In genomic region chr8:84661458-84661871, GRCm38 (mm10) we compare ENCODE assay signal across 8 mouse cellular contexts. TPM values are rescaled to one million over a fixed set of nuclear protein-coding genes. Genes with fewer than 3 reads are reported as not detected.
DNase-seq lines count a peak whose midpoint lies in the region; ATAC-seq lines count a peak whose summit lies in the region.

No protein-coding gene starts in this region.

- peak; percentile 44 for ATAC-seq in intestine, embryonic 15.5 days
- peak; percentile 61 for ATAC-seq in liver, embryonic 12.5 days
- peak; percentile 65 for ATAC-seq in monocyte, adult 5-6 weeks (replicated peaks; ENCODE audit: insufficient number of reproducible peaks, low FRiP score, low TSS enrichment, poor library complexity, severe bottlenecking)
- ATAC-seq in stomach, embryonic 16.5 days (ENCODE audit: insufficient read depth, low FRiP score): peak; percentile 61

- peak overlapping the region; percentile 94 for H3K27ac ChIP-seq in intestine, embryonic 15.5 days
- H3K27ac ChIP-seq in liver, embryonic 12.5 days: peak overlapping the region; percentile 98
- H3K27ac ChIP-seq in stomach, embryonic 16.5 days (ENCODE audit: low read length): peak overlapping the region; percentile 99

- under 1% methylated on average over 24 of the region's 24 CpGs for WGBS in intestine, embryonic 15.5 days
- WGBS in liver, embryonic 12.5 days (ENCODE audit: insufficient replicate concordance): 0% methylated on average over 24 of the region's 24 CpGs
- under 1% methylated on average over 24 of the region's 24 CpGs for WGBS in stomach, embryonic 16.5 days

- H3K4me1 ChIP-seq in intestine, embryonic 15.5 days (replicated peaks): peaks cover 30% of the 10 kb centered on the region
- peaks cover 78% of the 10 kb centered on the region for H3K4me1 ChIP-seq in liver, embryonic 12.5 days
- H3K4me1 ChIP-seq in stomach, embryonic 16.5 days (ENCODE audit: control insufficient read depth, insufficient read depth, low read length): peaks cover 33% of the 10 kb centered on the region

- H3K9me3 ChIP-seq in intestine, embryonic 15.5 days: no peaks in the 10 kb centered on the region
- no peaks in the 10 kb centered on the region for H3K9me3 ChIP-seq in liver, embryonic 12.5 days (replicated peaks)
- no peaks in the 10 kb centered on the region for H3K9me3 ChIP-seq in stomach, embryonic 16.5 days (replicated peaks; ENCODE audit: control insufficient read depth, low read length)

- H3K36me3 ChIP-seq in intestine, embryonic 15.5 days: no peaks in the 10 kb centered on the region
- H3K36me3 ChIP-seq in liver, embryonic 12.5 days: no peaks in the 10 kb centered on the region
- H3K36me3 ChIP-seq in stomach, embryonic 16.5 days (ENCODE audit: control insufficient read depth, insufficient read depth, low read length): no peaks in the 10 kb centered on the region

- peak overlapping the region; percentile 84 for H3K4me2 ChIP-seq in intestine, embryonic 15.5 days (replicated peaks)
- peak overlapping the region; percentile 98 for H3K4me2 ChIP-seq in liver, embryonic 12.5 days
- peak overlapping the region; percentile 78 for H3K4me2 ChIP-seq in stomach, embryonic 16.5 days (ENCODE audit: low read depth, low read length)

- DNase-seq in 3134 (ENCODE audit: extremely low read depth, insufficient read length, low spot score) (peak; percentile 91), ZHBTc4 (ENCODE audit: low read depth, low spot score) (peak; percentile 86)
- DNase-seq in embryo, embryonic 10 days (ENCODE audit: low spot score): peak; percentile 64
- DNase-seq in gastrocnemius, postnatal 4 days (ENCODE audit: low spot score in 2 of 2): peak; percentile 60 to 84

- peak overlapping the region; percentile 89 for H3K9ac ChIP-seq in intestine, embryonic 15.5 days
- peak overlapping the region; percentile 92 for H3K9ac ChIP-seq in liver, embryonic 12.5 days
- H3K9ac ChIP-seq in stomach, embryonic 16.5 days (ENCODE audit: low read length): peak overlapping the region; percentile 94

- no peaks in the 10 kb centered on the region for H3K27me3 ChIP-seq in intestine, embryonic 15.5 days (replicated peaks)
- no peaks in the 10 kb centered on the region for H3K27me3 ChIP-seq in liver, embryonic 12.5 days (replicated peaks)
- H3K27me3 ChIP-seq in stomach, embryonic 16.5 days (ENCODE audit: control insufficient read depth, insufficient read depth, low read length): no peaks in the 10 kb centered on the region

- H3K4me3 ChIP-seq in intestine, embryonic 15.5 days (replicated peaks): peak overlapping the region; percentile 76
- peak overlapping the region; percentile 75 for H3K4me3 ChIP-seq in liver, embryonic 12.5 days
- peak overlapping the region; percentile 81 for H3K4me3 ChIP-seq in stomach, embryonic 16.5 days (replicated peaks; ENCODE audit: low read length)

RNA-seq across cellular contexts. Expression of gene Ier2, which starts 1.2 kb away (rescaled TPM):
- total RNA-seq in gastrocnemius, postnatal 4 days (2021): 10 to 100 TPM; 21.5 to 26.1 TPM
- polyA plus RNA-seq in intestine, embryonic 15.5 days (2015; fragmentation: Nextera tagmentation; extraction: Ambion mirVana): 84.2 and 85.5 TPM in 2 replicates
- polyA plus RNA-seq in liver, embryonic 12.5 days (2016; fragmentation: Nextera tagmentation; extraction: Ambion mirVana): 36.4 and 37.4 TPM in 2 replicates
- total RNA-seq in monocyte, adult 5-6 weeks (2017): 92.1 to 198 TPM (median 119 TPM) in 3 replicates
- 62.4 and 69.5 TPM in 2 replicates for polyA plus RNA-seq in stomach, embryonic 16.5 days (2015; fragmentation: Nextera tagmentation; extraction: Ambion mirVana)

RNA-seq across cellular contexts. Expression of gene Trmt1, which starts 24.6 kb away (rescaled TPM):
- 10 to 100 TPM; 50.5 to 53.8 TPM for total RNA-seq in gastrocnemius, postnatal 4 days (2021)
- polyA plus RNA-seq in intestine, embryonic 15.5 days (2015; fragmentation: Nextera tagmentation; extraction: Ambion mirVana): 59.9 and 68.3 TPM in 2 replicates
- 57.3 and 62.0 TPM in 2 replicates for polyA plus RNA-seq in liver, embryonic 12.5 days (2016; fragmentation: Nextera tagmentation; extraction: Ambion mirVana)
- 40.1 to 46.6 TPM (median 44.7 TPM) in 3 replicates for total RNA-seq in monocyte, adult 5-6 weeks (2017)
- 53.7 and 54.1 TPM in 2 replicates for polyA plus RNA-seq in stomach, embryonic 16.5 days (2015; fragmentation: Nextera tagmentation; extraction: Ambion mirVana)

RNA-seq across cellular contexts. Expression of gene Nacc1, which starts 26.2 kb away (rescaled TPM):
- 10 to 100 TPM; 44.9 to 45.6 TPM for total RNA-seq in gastrocnemius, postnatal 4 days (2021)
- polyA plus RNA-seq in intestine, embryonic 15.5 days (2015; fragmentation: Nextera tagmentation; extraction: Ambion mirVana): 14.8 and 17.0 TPM in 2 replicates
- polyA plus RNA-seq in liver, embryonic 12.5 days (2016; fragmentation: Nextera tagmentation; extraction: Ambion mirVana): 12.5 and 12.9 TPM in 2 replicates
- total RNA-seq in monocyte, adult 5-6 weeks (2017): 29.0 to 50.5 TPM (median 36.3 TPM) in 3 replicates
- polyA plus RNA-seq in stomach, embryonic 16.5 days (2015; fragmentation: Nextera tagmentation; extraction: Ambion mirVana): 14.4 and 14.5 TPM in 2 replicates

RNA-seq across cellular contexts. Expression of gene Lyl1, which starts 39.8 kb away (rescaled TPM):
- total RNA-seq in gastrocnemius, postnatal 4 days (2021): 1 to 10 TPM; 6.0 to 7.1 TPM
- polyA plus RNA-seq in intestine, embryonic 15.5 days (2015; fragmentation: Nextera tagmentation; extraction: Ambion mirVana): 5.1 and 5.5 TPM in 2 replicates
- polyA plus RNA-seq in liver, embryonic 12.5 days (2016; fragmentation: Nextera tagmentation; extraction: Ambion mirVana): 82.3 and 83.1 TPM in 2 replicates
- 41.7 to 46.2 TPM (median 45.0 TPM) in 3 replicates for total RNA-seq in monocyte, adult 5-6 weeks (2017)
- polyA plus RNA-seq in stomach, embryonic 16.5 days (2015; fragmentation: Nextera tagmentation; extraction: Ambion mirVana): 6.0 and 8.3 TPM in 2 replicates

Comparison
In these comparisons a context has a peak if more than half of its experiments do, and no peak if none do; other contexts are left out.
1. Peak in every context shown above with its lines: DNase-seq, ATAC-seq, H3K4me3 ChIP-seq and H3K27ac ChIP-seq.